Mouse (Mus musculus): ENCODE data around the gene Grb2. TPM values are rescaled to one million over a fixed set of nuclear protein-coding genes. Genes with fewer than 3 reads are reported as not detected.
A peak's percentile ranks its signal among the peaks of the same experiment; 100 is the strongest.

Gene Grb2
- polyA plus RNA-seq, 1 experiment from 2014 or later = 108 TPM

- H3K27me3 ChIP-seq = no peaks in the 10 kb centered on the region
- no peak overlapping the region for H3K4me2 ChIP-seq
- 93% methylated on average over 2 of the region's 2 CpGs for WGBS
- H3K9ac ChIP-seq = no peak overlapping the region
- no peak overlapping the region for H3K27ac ChIP-seq
- no peaks in the 10 kb centered on the region for H3K9me3 ChIP-seq
- no peak for ATAC-seq (ENCODE audit: insufficient number of reproducible peaks, insufficient read depth, low FRiP score, low TSS enrichment, low read depth)
- H3K4me1 ChIP-seq = peaks cover 18% of the 10 kb centered on the region
- no peak overlapping the region for H3K4me3 ChIP-seq
- H3K36me3 ChIP-seq = peaks cover 15% of the 10 kb centered on the region
Observed at GRCm38 (mm10) chr11:115697091-115697490, 11.3 kb downstream of the Grb2 start.

- peaks cover 18% of the 10 kb centered on the region for H3K4me1 ChIP-seq
- H3K27me3 ChIP-seq = no peaks in the 10 kb centered on the region
- H3K27ac ChIP-seq = no peak overlapping the region
- no peaks in the 10 kb centered on the region for H3K9me3 ChIP-seq
- H3K4me2 ChIP-seq = no peak overlapping the region
- no peak overlapping the region for H3K4me3 ChIP-seq
- no peak overlapping the region for H3K9ac ChIP-seq
- peaks cover 15% of the 10 kb centered on the region for H3K36me3 ChIP-seq
- ATAC-seq (ENCODE audit: insufficient number of reproducible peaks, insufficient read depth, low FRiP score, low TSS enrichment, low read depth) = no peak
- WGBS = 88% methylated on average over 4 of the region's 4 CpGs
Observed at GRCm38 (mm10) chr11:115696471-115696870, 11.9 kb downstream of the Grb2 start.

GRCm38 (mm10) chr11:115693979-115694578 is 14.3 kb downstream of the Grb2 start:
- Histone ChIP-seq H3K27me3 (no peaks in the 10 kb centered on the region), H3K36me3 (peaks cover 20% of the 10 kb centered on the region), H3K9me3 (no peaks in the 10 kb centered on the region), H3K4me3 (no peak overlapping the region), H3K4me1 (peaks cover 4% of the 10 kb centered on the region), H3K4me2 (no peak overlapping the region), H3K27ac (no peak overlapping the region), H3K9ac (no peak overlapping the region)
- no peak for ATAC-seq (ENCODE audit: insufficient number of reproducible peaks, insufficient read depth, low FRiP score, low TSS enrichment, low read depth)
- WGBS = 82% methylated on average over 12 of the region's 12 CpGs

GRCm38 (mm10) chr11:115692800-115693199 is 15.6 kb downstream of the Grb2 start:
- H3K9me3 ChIP-seq = no peaks in the 10 kb centered on the region
- no peak for ATAC-seq (ENCODE audit: insufficient number of reproducible peaks, insufficient read depth, low FRiP score, low TSS enrichment, low read depth)
- no peak overlapping the region for H3K27ac ChIP-seq
- H3K4me3 ChIP-seq = no peak overlapping the region
- WGBS = 50% methylated on average over 5 of the region's 5 CpGs
- H3K4me2 ChIP-seq = no peak overlapping the region
- no peaks in the 10 kb centered on the region; the same call in 1 of the 2 replicates for H3K4me1 ChIP-seq
- H3K36me3 ChIP-seq = peaks cover 17% of the 10 kb centered on the region
- no peaks in the 10 kb centered on the region for H3K27me3 ChIP-seq
- H3K9ac ChIP-seq = peak overlapping the region; percentile 16; the same call in 1 of the 2 replicates

- no peaks in the 10 kb centered on the region for H3K9me3 ChIP-seq
- H3K27me3 ChIP-seq = no peaks in the 10 kb centered on the region
- no peak overlapping the region for H3K9ac ChIP-seq
- no peaks in the 10 kb centered on the region; the same call in 1 of the 2 replicates for H3K4me1 ChIP-seq
- H3K4me3 ChIP-seq = no peak overlapping the region
- H3K36me3 ChIP-seq = peaks cover 16% of the 10 kb centered on the region
- H3K4me2 ChIP-seq = no peak overlapping the region
- WGBS = 86% methylated on average over 2 of the region's 2 CpGs
- ATAC-seq (ENCODE audit: insufficient number of reproducible peaks, insufficient read depth, low FRiP score, low TSS enrichment, low read depth) = no peak
- no peak overlapping the region for H3K27ac ChIP-seq
Observed at GRCm38 (mm10) chr11:115691976-115692375, 16.4 kb downstream of the Grb2 start.

- WGBS = 91% methylated on average over 5 of the region's 5 CpGs
- Histone ChIP-seq H3K27ac (no peak overlapping the region), H3K9me3 (no peaks in the 10 kb centered on the region), H3K27me3 (no peaks in the 10 kb centered on the region), H3K36me3 (peaks cover 16% of the 10 kb centered on the region), H3K4me2 (no peak overlapping the region), H3K9ac (no peak overlapping the region), H3K4me1 (no peaks in the 10 kb centered on the region; the same call in 1 of the 2 replicates), H3K4me3 (no peak overlapping the region)
- ATAC-seq (ENCODE audit: insufficient number of reproducible peaks, insufficient read depth, low FRiP score, low TSS enrichment, low read depth) = no peak
Observed at GRCm38 (mm10) chr11:115691511-115691910, 16.9 kb downstream of the Grb2 start.

- no peak overlapping the region for H3K27ac ChIP-seq
- no peak overlapping the region for H3K9ac ChIP-seq
- peaks cover 16% of the 10 kb centered on the region for H3K36me3 ChIP-seq
- no peaks in the 10 kb centered on the region for H3K9me3 ChIP-seq
- H3K4me2 ChIP-seq = no peak overlapping the region
- no peak for ATAC-seq (ENCODE audit: insufficient number of reproducible peaks, insufficient read depth, low FRiP score, low TSS enrichment, low read depth)
- no peak overlapping the region for H3K4me3 ChIP-seq
- 89% methylated on average over 5 of the region's 5 CpGs for WGBS
- no peaks in the 10 kb centered on the region for H3K27me3 ChIP-seq
- H3K4me1 ChIP-seq = no peaks in the 10 kb centered on the region; the same call in 1 of the 2 replicates
Observed at GRCm38 (mm10) chr11:115691013-115691412, 17.4 kb downstream of the Grb2 start.

- WGBS = 91% methylated on average over 5 of the region's 5 CpGs
- H3K4me3 ChIP-seq = no peak overlapping the region
Observed at GRCm38 (mm10) chr11:115690356-115690755, 18.0 kb downstream of the Grb2 start.

GRCm38 (mm10) chr11:115689137-115689915 is 19.1 kb downstream of the Grb2 start:
- Histone ChIP-seq H3K4me3 (no peak overlapping the region), H3K27ac (no peak overlapping the region), H3K27me3 (no peaks in the 10 kb centered on the region), H3K4me1 (peaks cover 13% of the 10 kb centered on the region), H3K36me3 (peaks cover 20% of the 10 kb centered on the region), H3K9me3 (no peaks in the 10 kb centered on the region), H3K9ac (no peak overlapping the region), H3K4me2 (no peak overlapping the region)
- ATAC-seq (ENCODE audit: insufficient number of reproducible peaks, insufficient read depth, low FRiP score, low TSS enrichment, low read depth) = no peak
- WGBS = 94% methylated on average over 14 of the region's 14 CpGs

More at GRCm38 (mm10) chr11:115690356-115690755, 18.0 kb downstream of the Grb2 start:
- Histone ChIP-seq H3K4me1 (peaks cover 5% of the 10 kb centered on the region), H3K27ac (no peak overlapping the region), H3K9ac (no peak overlapping the region), H3K27me3 (no peaks in the 10 kb centered on the region), H3K36me3 (peaks cover 16% of the 10 kb centered on the region), H3K9me3 (no peaks in the 10 kb centered on the region), H3K4me2 (no peak overlapping the region)
- no peak for ATAC-seq (ENCODE audit: insufficient number of reproducible peaks, insufficient read depth, low FRiP score, low TSS enrichment, low read depth)

GRCm38 (mm10) chr11:115686369-115686768 is 22.0 kb downstream of the Grb2 start:
- Histone ChIP-seq H3K27ac (no peak overlapping the region), H3K9ac (no peak overlapping the region), H3K9me3 (no peaks in the 10 kb centered on the region), H3K27me3 (no peaks in the 10 kb centered on the region), H3K4me1 (peaks cover 13% of the 10 kb centered on the region), H3K36me3 (peaks cover 43% of the 10 kb centered on the region), H3K4me3 (no peak overlapping the region), H3K4me2 (no peak overlapping the region)
- ATAC-seq (ENCODE audit: insufficient number of reproducible peaks, insufficient read depth, low FRiP score, low TSS enrichment, low read depth) = no peak
- WGBS = 87% methylated on average over 6 of the region's 6 CpGs

GRCm38 (mm10) chr11:115685954-115686353 is 22.4 kb downstream of the Grb2 start:
- H3K27ac ChIP-seq = 0 out of 2 replicates have a peak overlapping the region, but pooled peaks have one; percentile 48
- ATAC-seq (ENCODE audit: insufficient number of reproducible peaks, insufficient read depth, low FRiP score, low TSS enrichment, low read depth) = no peak
- no peaks in the 10 kb centered on the region for H3K9me3 ChIP-seq
- H3K4me3 ChIP-seq = no peak overlapping the region
- peaks cover 44% of the 10 kb centered on the region for H3K36me3 ChIP-seq
- H3K9ac ChIP-seq = no peak overlapping the region
- no peaks in the 10 kb centered on the region for H3K27me3 ChIP-seq
- 84% methylated on average over 7 of the region's 7 CpGs for WGBS
- H3K4me1 ChIP-seq = peaks cover 13% of the 10 kb centered on the region
- no peak overlapping the region for H3K4me2 ChIP-seq

- ATAC-seq (ENCODE audit: insufficient number of reproducible peaks, insufficient read depth, low FRiP score, low TSS enrichment, low read depth) = no peak
- no peaks in the 10 kb centered on the region for H3K27me3 ChIP-seq
- peaks cover 46% of the 10 kb centered on the region for H3K36me3 ChIP-seq
- 0 out of 2 replicates have a peak overlapping the region, but pooled peaks have one; percentile 48 for H3K27ac ChIP-seq
- no peak overlapping the region for H3K4me2 ChIP-seq
- 89% methylated on average over 6 of the region's 6 CpGs for WGBS
- H3K4me1 ChIP-seq = peaks cover 13% of the 10 kb centered on the region
- no peak overlapping the region for H3K9ac ChIP-seq
- no peaks in the 10 kb centered on the region for H3K9me3 ChIP-seq
- no peak overlapping the region for H3K4me3 ChIP-seq
Observed at GRCm38 (mm10) chr11:115684877-115685276, 23.5 kb downstream of the Grb2 start.

All from embryonic facial prominence, embryonic 13.5 days (tissue).